Mouse (Mus musculus) heart, postnatal 0 days (tissue): ENCODE data around the gene Mical2. TPM values are rescaled to one million over a fixed set of nuclear protein-coding genes. Genes with fewer than 3 reads are reported as not detected.

Source experiments
- ATAC-seq: fragments of 200-750 bp; cut with Nextera tagmentation; 2 replicates; pipeline ENCODE4 v1.8.0; 2017; ENCODE audit warnings: low read depth, moderate number of reproducible peaks, moderate library complexity; ENCODE audit not compliant: insufficient read depth
- DNase-seq: peaks from one replicate; pipeline ENCODE4 v3.0.0-alpha.2; 2016; ENCODE audit warnings: low spot score
- H3K27ac ChIP-seq: fragments of 300-500 bp; sonication (generic); 2 replicates; pipeline ENCODE4 v1.5.1; 2014; ENCODE audit warnings: low read depth, mild to moderate bottlenecking
- H3K27me3 ChIP-seq: fragments of 300-500 bp; sonication (generic); 2 replicates; pipeline ENCODE4 v1.6.1; 2014; ENCODE audit warnings: low read length, mixed read lengths; ENCODE audit not compliant: control insufficient read depth, insufficient read depth
- H3K36me3 ChIP-seq: fragments of 300-500 bp; sonication (generic); replicated peaks from 2 replicates; pipeline ENCODE4 v1.6.1; 2014; ENCODE audit warnings: low read length, mixed read lengths; ENCODE audit not compliant: control insufficient read depth, insufficient read depth
- H3K4me1 ChIP-seq: fragments of 300-500 bp; sonication (generic); 2 replicates; pipeline ENCODE4 v1.6.1; 2014; ENCODE audit warnings: antibody characterized with exemption; ENCODE audit not compliant: control insufficient read depth, insufficient read depth
- H3K4me2 ChIP-seq: fragments of 300-500 bp; sonication (generic); 2 replicates; pipeline ENCODE4 v1.6.1; 2014; ENCODE audit warnings: low read depth, mild to moderate bottlenecking, low read length, moderate library complexity
- H3K4me3 ChIP-seq: fragments of 300-500 bp; sonication (generic); 2 replicates; pipeline ENCODE4 v1.5.1; 2014; ENCODE audit warnings: low read depth, low read length
- H3K9ac ChIP-seq: fragments of 300-500 bp; sonication (generic); replicated peaks from 2 replicates; pipeline ENCODE4 v1.6.1; 2014; ENCODE audit warnings: low read depth, low read length, mixed read lengths
- H3K9me3 ChIP-seq: fragments of 300-500 bp; sonication (generic); replicated peaks from 2 replicates; pipeline ENCODE4 v1.6.1; 2016; ENCODE audit warnings: low read length; ENCODE audit not compliant: control insufficient read depth
- CTCF ChIP-seq: IDR thresholded peaks from 2 replicates; pipeline ENCODE4 v1.5.1; 2016; ENCODE audit warnings: antibody characterized with exemption, control low read depth, low read depth
- EP300 ChIP-seq: IDR thresholded peaks from 2 replicates; pipeline ENCODE4 v1.6.1; 2016; ENCODE audit warnings: antibody characterized with exemption, low read depth
- WGBS: fragments of 180-500 bp; shearing (Covaris S2); extraction: QIAGEN DNeasy Blood & Tissue Kit; methylation state at CpG from one replicate; pipeline ENCODE4 v1.1.7; 2014; 5-methylcytosine and 5-hydroxymethylcytosine counted together
- polyA plus RNA-seq: library from polyadenylated mRNA; unstranded; fragments of >200 nt; fragmentation: Nextera tagmentation; extraction: Ambion mirVana; gene quantifications from 2 replicates; pipeline ENCODE4 v1.2.1, GENCODE M21; 2015
- total RNA-seq: library from RNA; depleted of rRNA; stranded (reverse); fragments of >200 nt; gene quantifications from 2 replicates; pipeline ENCODE4 v1.2.3, GENCODE M21; 2014; ENCODE audit warnings: low replicate concordance

The Mical2 gene
- total and polyA plus RNA-seq, 2 experiments from 2014 or later = 78.1 to 136 TPM

DNA sequence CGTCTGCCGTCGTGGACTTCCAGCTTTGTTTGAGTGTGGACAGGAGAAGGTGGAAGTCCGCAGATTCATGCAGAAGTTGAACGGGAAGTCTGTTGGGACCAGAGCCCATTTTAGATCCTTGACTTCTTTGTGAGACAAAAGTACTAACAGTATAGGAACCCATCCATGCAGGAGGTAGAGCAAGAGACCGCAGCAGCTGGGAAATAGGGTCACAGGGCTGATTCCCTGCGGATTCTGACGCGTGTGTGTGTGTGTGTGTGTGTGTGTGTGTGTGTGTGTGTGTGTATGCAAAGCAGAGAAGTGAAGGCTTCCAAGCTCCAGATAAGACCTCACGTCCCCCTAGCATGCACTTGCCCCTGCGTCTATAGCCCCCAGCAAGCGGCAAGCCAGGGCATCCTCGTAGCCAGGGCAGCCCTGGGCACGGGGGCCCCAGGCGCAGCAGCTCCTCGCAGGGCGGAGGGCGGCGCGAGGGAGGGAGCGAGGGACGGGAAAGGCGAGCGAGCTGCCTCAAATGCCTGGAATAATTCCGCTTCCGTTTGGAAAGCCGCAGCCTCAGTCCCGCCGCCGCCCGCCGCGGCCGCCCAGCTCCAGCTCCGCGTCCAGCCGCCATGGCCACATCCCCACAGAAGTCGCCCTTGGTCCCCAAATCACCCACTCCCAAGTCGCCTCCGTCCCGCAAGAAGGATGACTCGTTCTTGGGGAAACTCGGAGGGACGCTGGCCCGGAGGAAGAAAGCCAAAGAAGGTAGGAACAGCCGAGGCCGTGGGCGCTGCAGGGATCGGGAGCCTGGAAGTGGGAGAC lies 201.9 kb downstream of the Mical2 start, which contains the start of gene Parva:
Parva (plus strand) TSS at position 149 of the 801 bp plus-strand sequence.
- peaks cover 13% of the 10 kb centered on the region for H3K4me1 ChIP-seq
- DNase-seq = peak; percentile 83
- WGBS = 1% methylated on average over 46 of the region's 49 CpGs
- no peaks in the 10 kb centered on the region for H3K27me3 ChIP-seq
- no peak for TF ChIP-seq EP300
- TF ChIP-seq CTCF = no peak
- peak within 1 kb of the TSS; percentile 89 for H3K9ac ChIP-seq
- H3K4me2 ChIP-seq = peak within 1 kb of the TSS; percentile 71
- H3K36me3 ChIP-seq = no peaks in the 10 kb centered on the region
- peak within 1 kb of the TSS; percentile 72 for H3K4me3 ChIP-seq
- peak; percentile 87 for ATAC-seq
- H3K9me3 ChIP-seq = no peaks in the 10 kb centered on the region
- H3K27ac ChIP-seq = peak within 1 kb of the TSS; percentile 98

DNA sequence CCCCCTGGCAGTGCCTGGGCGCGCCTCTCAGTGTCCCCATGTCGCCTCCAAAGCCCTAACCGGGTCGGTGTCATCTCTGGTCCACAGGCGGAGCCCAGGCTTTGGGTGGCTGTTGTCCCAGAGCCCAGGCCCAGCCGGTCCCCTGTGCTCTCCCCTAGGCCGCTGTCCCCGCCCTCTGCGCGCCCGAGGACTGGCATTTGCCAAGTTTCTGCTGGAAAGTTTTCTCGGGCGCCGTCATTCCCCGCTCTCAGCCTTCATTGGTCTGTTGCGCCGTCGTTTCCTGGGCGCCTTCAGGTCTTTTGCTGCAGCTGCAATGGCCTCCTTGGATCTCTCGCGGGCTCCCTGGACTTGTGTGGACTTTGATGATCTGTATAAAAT lies 202.5 kb downstream of the Mical2 start:
- WGBS = under 1% methylated on average over 21 of the region's 22 CpGs
- Histone ChIP-seq H3K4me2 (peak overlapping the region; percentile 71), H3K27me3 (no peaks in the 10 kb centered on the region), H3K9me3 (no peaks in the 10 kb centered on the region), H3K27ac (peak overlapping the region; percentile 98), H3K36me3 (no peaks in the 10 kb centered on the region), H3K4me3 (peak overlapping the region; percentile 72), H3K4me1 (peaks cover 13% of the 10 kb centered on the region), H3K9ac (peak overlapping the region; percentile 89)
- DNase-seq = peak; percentile 92
- TF ChIP-seq EP300 = no peak
- TF ChIP-seq CTCF = no peak
- ATAC-seq = peak; percentile 94

DNA sequence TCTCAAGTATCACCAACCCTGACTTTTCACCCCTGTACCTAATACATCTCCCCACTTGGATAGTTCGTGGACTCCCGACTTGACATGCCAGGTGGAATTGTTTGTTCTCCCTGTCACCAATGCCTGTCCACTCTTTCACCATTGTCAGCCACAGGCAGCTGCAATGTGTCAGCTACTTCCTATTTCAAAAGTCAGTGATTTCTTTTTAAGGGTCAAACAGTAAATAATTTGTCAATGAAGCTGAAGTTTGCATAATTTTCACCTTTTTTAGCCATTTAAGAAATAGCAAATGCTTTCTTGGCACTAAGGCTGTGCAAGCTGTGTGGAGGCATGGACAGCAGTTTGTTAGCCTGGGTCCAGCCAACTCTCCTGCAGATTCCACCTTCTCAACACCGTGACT lies 214.2 kb downstream of the Mical2 start:
- 0 out of 2 replicates have a peak, but pooled peaks cover 5% of the 10 kb centered on the region for H3K36me3 ChIP-seq

DNA sequence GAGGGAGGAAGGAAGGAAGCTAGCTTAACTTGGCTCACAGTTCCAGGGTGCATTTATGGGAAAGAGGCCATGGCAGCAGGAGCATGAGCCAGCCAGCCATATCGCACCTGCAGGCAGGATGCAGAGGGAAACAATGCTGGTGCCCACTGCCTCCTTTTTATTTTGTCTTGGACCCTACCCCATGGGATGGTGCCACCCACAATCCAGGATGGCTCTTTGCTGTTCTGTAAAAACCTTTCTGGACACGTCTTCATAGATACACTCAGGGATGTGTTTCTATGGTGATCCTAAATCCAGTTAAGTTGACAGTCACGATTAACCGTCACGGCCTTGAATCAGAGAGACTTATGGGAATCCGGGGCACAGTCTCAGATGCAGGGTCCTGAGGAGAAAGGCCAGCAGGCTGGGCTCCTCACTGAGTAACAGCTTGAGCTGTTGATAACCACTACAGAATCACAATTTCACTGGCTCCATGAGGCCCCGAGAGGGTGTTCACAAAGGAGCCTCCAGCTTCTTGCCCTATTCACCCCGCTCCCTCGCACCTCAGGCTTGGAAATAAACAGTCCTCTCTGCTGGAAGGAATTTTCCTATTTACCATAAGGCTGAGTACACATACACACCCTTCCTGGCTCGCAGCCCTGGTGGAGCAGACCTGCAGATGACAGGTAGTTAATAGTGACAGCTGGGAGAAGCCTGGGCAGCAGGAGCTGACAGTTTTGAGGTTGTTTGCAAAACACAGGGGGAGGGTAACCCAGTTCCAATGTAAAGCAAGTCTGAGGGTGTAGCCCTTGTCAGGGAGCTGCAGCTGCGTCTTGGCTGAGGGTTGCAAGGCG lies 218.7 kb downstream of the Mical2 start:
- H3K27me3 ChIP-seq = no peaks in the 10 kb centered on the region
- peak overlapping the region; percentile 27; the same call in 1 of the 2 replicates for H3K27ac ChIP-seq
- TF ChIP-seq CTCF = no peak
- TF ChIP-seq EP300 = no peak
- ATAC-seq (peak; percentile 20; the same call in 1 of the 2 replicates), DNase-seq (no peak)
- H3K4me2 ChIP-seq = peak overlapping the region; percentile 1; the same call in 1 of the 2 replicates
- no peak overlapping the region for H3K9ac ChIP-seq
- H3K9me3 ChIP-seq = no peaks in the 10 kb centered on the region
- H3K4me3 ChIP-seq = no peak overlapping the region
- 31% methylated on average over 12 of the region's 12 CpGs for WGBS
- no peaks in the 10 kb centered on the region for H3K36me3 ChIP-seq
- H3K4me1 ChIP-seq = peaks cover 24% of the 10 kb centered on the region

More for the DNA sequence above, 214.2 kb downstream of the Mical2 start:
- H3K9ac ChIP-seq = no peak overlapping the region
- 53% methylated on average over 3 of the region's 3 CpGs for WGBS
- H3K27ac ChIP-seq = no peak overlapping the region
- H3K27me3 ChIP-seq = no peaks in the 10 kb centered on the region
- no peak overlapping the region for H3K4me2 ChIP-seq
- peaks cover 20% of the 10 kb centered on the region for H3K4me1 ChIP-seq
- DNase-seq = no peak
- 0 out of 2 replicates have a peak, but pooled peaks cover 4% of the 10 kb centered on the region for H3K9me3 ChIP-seq
- ATAC-seq = no peak
- TF ChIP-seq EP300 = no peak
- TF ChIP-seq CTCF = no peak
- no peak overlapping the region for H3K4me3 ChIP-seq

DNA sequence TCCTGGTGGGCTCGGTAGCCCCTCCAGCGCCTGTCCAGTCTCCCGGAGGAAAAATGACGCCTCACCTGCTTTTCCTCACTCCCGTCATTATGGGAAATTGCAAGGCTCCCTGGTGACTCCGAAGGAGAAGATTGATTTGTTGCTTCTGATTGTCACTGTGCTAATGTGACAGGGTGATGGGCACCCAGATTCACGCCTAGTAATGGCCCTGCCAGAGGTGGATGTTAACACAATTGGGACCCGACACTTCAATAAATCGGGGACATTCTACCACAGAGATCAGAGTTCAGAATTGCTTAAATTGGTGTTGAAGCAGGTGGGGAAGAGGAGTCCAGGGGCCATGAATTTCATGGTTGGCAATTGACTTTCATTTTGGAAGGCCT lies 219.3 kb downstream of the Mical2 start:
- 43% methylated on average over 9 of the region's 9 CpGs for WGBS
- H3K9ac ChIP-seq = no peak overlapping the region
- H3K4me2 ChIP-seq = peak overlapping the region; percentile 1; the same call in 1 of the 2 replicates
- no peaks in the 10 kb centered on the region for H3K27me3 ChIP-seq
- TF ChIP-seq CTCF (no peak), EP300 (no peak)
- peaks cover 24% of the 10 kb centered on the region for H3K4me1 ChIP-seq
- H3K4me3 ChIP-seq = no peak overlapping the region
- no peak for ATAC-seq
- H3K27ac ChIP-seq = peak overlapping the region; percentile 27; the same call in 1 of the 2 replicates
- no peaks in the 10 kb centered on the region for H3K9me3 ChIP-seq
- DNase-seq = no peak
- H3K36me3 ChIP-seq = no peaks in the 10 kb centered on the region
